Mouse (Mus musculus): ENCODE data around the gene Ost4.
A peak's percentile ranks its signal among the peaks of the same experiment; 100 is the strongest.

DNA sequence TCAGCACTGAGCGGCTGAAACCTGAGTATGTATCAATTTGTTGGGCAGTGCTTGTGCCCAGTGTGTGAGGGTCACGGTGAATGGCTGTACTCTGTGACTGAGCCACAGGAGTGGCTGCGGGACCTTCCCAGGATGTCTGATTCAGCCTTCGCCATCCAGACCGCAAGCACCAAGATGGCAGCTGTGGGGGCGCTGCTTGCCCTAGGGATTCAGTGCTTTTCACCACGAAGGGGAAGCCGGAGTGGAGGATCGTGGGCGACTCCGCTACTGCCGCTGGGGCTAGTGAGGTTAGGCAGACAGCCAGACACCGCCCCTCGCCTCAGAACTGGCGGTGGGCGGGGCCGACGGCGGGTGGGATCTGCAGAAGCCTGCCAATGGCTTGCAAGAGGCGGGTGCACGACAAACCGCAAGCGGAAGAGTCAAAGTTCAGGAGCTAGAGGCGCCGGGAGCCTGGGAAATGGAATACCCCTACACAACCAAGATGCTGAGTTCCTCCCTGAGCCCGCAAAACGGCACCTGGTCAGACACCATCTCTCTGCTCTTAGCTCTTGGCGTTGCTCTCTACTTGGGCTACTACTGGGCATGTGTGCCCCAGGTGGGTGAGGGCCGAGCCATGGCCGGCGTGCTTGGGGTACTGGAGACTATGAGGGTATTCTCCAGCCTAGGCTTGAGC lies 42.2 kb upstream of the Ost4 start:
- TF ChIP-seq CTCF (IDR thresholded peaks at IDR 0.05; ENCODE audit: extremely low read depth, insufficient read length, insufficient replicate concordance, low read depth, low read length) (no peak), POLR2A (IDR thresholded peaks at IDR 0.05; ENCODE audit: low read depth, low read length) (peak; percentile 79)
